Mouse (Mus musculus): Measurements from ENCODE around the gene Kremen2. TPM values are rescaled to one million over a fixed set of nuclear protein-coding genes. Genes with fewer than 3 reads are reported as not detected.
A peak's percentile ranks its signal among the peaks of the same experiment; 100 is the strongest.

The Kremen2 gene
- polyA plus RNA-seq, 1 experiment from 2014 or later = 0.71 TPM

- ATAC-seq (ENCODE audit: low FRiP score, low TSS enrichment) = no peak
- no peak for DNase-seq
- Histone ChIP-seq H3K36me3 (ENCODE audit: control insufficient read depth, insufficient read depth, low read length) (peaks cover 42% of the 10 kb centered on the region), H3K4me2 (ENCODE audit: low read length) (no peak overlapping the region), H3K4me3 (replicated peaks; ENCODE audit: low read depth, low read length) (no peak overlapping the region), H3K9ac (replicated peaks; ENCODE audit: low read length) (no peak overlapping the region), H3K9me3 (ENCODE audit: control insufficient read depth, low read length) (no peaks in the 10 kb centered on the region), H3K27ac (replicated peaks; ENCODE audit: low read depth, low read length) (no peak overlapping the region), H3K4me1 (ENCODE audit: control insufficient read depth, insufficient read depth, low read length) (peaks cover 14% of the 10 kb centered on the region), H3K27me3 (ENCODE audit: control insufficient read depth, insufficient read depth, low read length) (peaks cover 24% of the 10 kb centered on the region)
- 81% methylated on average over 11 of the region's 11 CpGs for WGBS
Measured at GRCm38 (mm10) chr17:23749400-23750191, 4.0 kb upstream of the Kremen2 start.

DNA sequence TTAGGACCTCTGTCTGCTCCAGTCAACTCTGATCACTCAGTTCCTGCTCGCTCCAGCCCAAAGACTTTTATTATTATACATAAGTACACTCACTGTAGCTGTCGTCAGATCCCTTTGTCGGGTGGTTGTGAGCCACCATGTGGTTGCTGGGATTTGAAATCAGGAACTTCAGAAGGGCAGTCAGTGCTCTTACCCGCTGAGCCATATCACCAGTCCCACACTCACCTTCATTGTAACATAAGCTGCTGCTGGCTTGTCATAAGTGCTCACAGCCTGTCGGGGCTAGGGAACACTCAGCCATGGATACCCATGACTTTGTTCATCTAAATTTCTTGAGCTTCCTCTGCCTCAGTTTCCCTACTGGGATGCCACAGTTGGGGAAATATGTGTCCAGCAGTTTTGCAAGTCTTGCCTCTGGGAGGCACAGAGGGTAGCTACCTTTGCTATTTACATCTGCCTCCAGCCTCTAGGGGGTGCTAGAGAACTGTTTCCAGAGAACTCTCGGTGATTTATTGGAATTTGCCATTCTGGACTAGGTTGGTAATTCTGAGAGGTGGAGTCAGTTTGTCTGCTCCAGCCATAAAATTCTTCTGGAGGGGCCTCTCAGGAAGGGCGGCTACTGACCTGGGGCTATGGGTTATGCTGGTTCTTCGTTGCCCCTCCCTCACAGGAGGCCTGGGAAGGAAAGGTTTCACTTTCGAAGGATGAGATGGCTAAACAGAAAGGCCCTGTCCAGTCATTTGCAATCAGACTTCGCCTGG lies 3.2 kb upstream of the Kremen2 start:
- no peaks in the 10 kb centered on the region for H3K9me3 ChIP-seq (ENCODE audit: control insufficient read depth, low read length)
- ATAC-seq (ENCODE audit: low FRiP score, low TSS enrichment) (no peak), DNase-seq (peak; percentile 88)
- H3K4me3 ChIP-seq (replicated peaks; ENCODE audit: low read depth, low read length) = no peak overlapping the region
- no peak overlapping the region for H3K27ac ChIP-seq (replicated peaks; ENCODE audit: low read depth, low read length)
- peaks cover 35% of the 10 kb centered on the region for H3K36me3 ChIP-seq (ENCODE audit: control insufficient read depth, insufficient read depth, low read length)
- H3K4me2 ChIP-seq (ENCODE audit: low read length) = no peak overlapping the region
- H3K4me1 ChIP-seq (ENCODE audit: control insufficient read depth, insufficient read depth, low read length) = peaks cover 15% of the 10 kb centered on the region
- 41% methylated on average over 10 of the region's 10 CpGs for WGBS
- H3K9ac ChIP-seq (replicated peaks; ENCODE audit: low read length) = no peak overlapping the region
- peaks cover 30% of the 10 kb centered on the region for H3K27me3 ChIP-seq (ENCODE audit: control insufficient read depth, insufficient read depth, low read length)

DNA sequence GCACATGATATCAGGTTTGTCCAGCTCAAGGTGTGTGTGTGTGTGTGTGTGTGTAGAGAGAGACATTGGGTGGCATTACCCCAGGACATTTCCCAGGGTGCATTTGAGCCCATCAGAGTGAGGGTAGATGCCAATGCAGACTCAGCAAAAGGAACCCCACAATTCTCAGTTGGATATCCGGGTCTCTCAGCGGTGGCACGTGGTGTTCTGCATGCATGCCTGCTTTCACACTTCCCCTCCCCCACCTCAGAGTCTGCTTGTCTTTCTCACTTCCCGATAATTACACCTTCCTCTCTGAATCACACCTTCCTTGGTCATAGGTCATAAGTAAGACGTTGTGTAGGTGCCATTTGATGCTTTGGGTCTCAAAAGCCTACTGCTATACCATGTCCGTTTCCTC lies 2.4 kb upstream of the Kremen2 start:
- Histone ChIP-seq H3K4me3 (replicated peaks; ENCODE audit: low read depth, low read length) (no peak overlapping the region), H3K4me1 (ENCODE audit: control insufficient read depth, insufficient read depth, low read length) (peaks cover 15% of the 10 kb centered on the region), H3K9me3 (ENCODE audit: control insufficient read depth, low read length) (no peaks in the 10 kb centered on the region), H3K4me2 (ENCODE audit: low read length) (no peak overlapping the region), H3K9ac (replicated peaks; ENCODE audit: low read length) (no peak overlapping the region), H3K36me3 (ENCODE audit: control insufficient read depth, insufficient read depth, low read length) (peaks cover 27% of the 10 kb centered on the region), H3K27ac (replicated peaks; ENCODE audit: low read depth, low read length) (no peak overlapping the region), H3K27me3 (ENCODE audit: control insufficient read depth, insufficient read depth, low read length) (peaks cover 38% of the 10 kb centered on the region)
- WGBS = 49% methylated on average over 6 of the region's 6 CpGs
- ATAC-seq (ENCODE audit: low FRiP score, low TSS enrichment) = no peak
- DNase-seq = no peak

DNA sequence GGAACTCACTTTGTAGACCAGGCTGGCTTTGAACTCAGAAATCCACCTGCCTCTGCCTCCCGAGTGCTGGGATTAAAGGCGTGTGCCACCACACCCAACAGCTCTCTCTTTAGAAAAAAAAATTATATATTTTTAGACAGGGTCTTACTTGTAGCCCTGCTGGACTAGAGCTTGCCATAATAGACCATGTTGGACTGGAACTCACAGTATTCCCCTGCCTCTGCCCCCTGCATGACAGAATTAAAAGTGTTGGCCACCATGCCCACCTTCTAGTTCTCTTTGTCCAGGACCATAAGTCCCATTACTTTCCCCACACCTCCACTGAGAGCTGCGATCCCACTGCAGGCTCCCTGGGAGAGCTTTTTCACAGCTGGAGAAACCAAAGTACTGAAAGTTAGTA lies 1.8 kb upstream of the Kremen2 start:
- ATAC-seq (ENCODE audit: low FRiP score, low TSS enrichment) (no peak), DNase-seq (no peak)
- Histone ChIP-seq H3K9ac (replicated peaks; ENCODE audit: low read length) (no peak overlapping the region), H3K4me3 (replicated peaks; ENCODE audit: low read depth, low read length) (no peak overlapping the region), H3K9me3 (ENCODE audit: control insufficient read depth, low read length) (no peaks in the 10 kb centered on the region), H3K4me1 (ENCODE audit: control insufficient read depth, insufficient read depth, low read length) (peaks cover 15% of the 10 kb centered on the region), H3K36me3 (ENCODE audit: control insufficient read depth, insufficient read depth, low read length) (peaks cover 21% of the 10 kb centered on the region), H3K27me3 (ENCODE audit: control insufficient read depth, insufficient read depth, low read length) (peaks cover 44% of the 10 kb centered on the region), H3K27ac (replicated peaks; ENCODE audit: low read depth, low read length) (no peak overlapping the region), H3K4me2 (ENCODE audit: low read length) (no peak overlapping the region)
- WGBS = 91% methylated on average over 3 of the region's 3 CpGs

DNA sequence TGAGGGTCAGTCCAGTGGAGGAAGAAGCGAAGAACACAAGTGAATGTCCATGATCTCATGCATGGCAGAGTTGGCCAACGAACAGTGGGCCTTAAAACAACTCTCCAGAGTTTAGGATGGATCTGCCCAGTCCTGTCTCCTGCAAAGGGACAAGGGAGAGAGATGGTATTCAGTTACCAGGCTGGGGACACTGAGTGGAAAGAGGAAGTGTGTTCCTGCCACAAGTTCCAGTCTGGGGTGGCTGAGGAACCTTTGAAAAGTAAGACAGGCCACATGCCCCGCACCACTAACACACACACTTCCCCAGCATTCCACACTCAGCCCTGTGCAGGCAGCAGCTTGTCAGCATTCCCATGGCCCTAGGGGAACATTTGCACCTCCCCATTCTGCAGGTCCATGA lies 1.1 kb upstream of the Kremen2 start:
- Histone ChIP-seq H3K27me3 (ENCODE audit: control insufficient read depth, insufficient read depth, low read length) (peaks cover 51% of the 10 kb centered on the region), H3K36me3 (ENCODE audit: control insufficient read depth, insufficient read depth, low read length) (peaks cover 14% of the 10 kb centered on the region), H3K4me2 (ENCODE audit: low read length) (no peak overlapping the region), H3K9ac (replicated peaks; ENCODE audit: low read length) (no peak overlapping the region), H3K9me3 (ENCODE audit: control insufficient read depth, low read length) (no peaks in the 10 kb centered on the region), H3K4me1 (ENCODE audit: control insufficient read depth, insufficient read depth, low read length) (peaks cover 20% of the 10 kb centered on the region), H3K27ac (replicated peaks; ENCODE audit: low read depth, low read length) (no peak overlapping the region), H3K4me3 (replicated peaks; ENCODE audit: low read depth, low read length) (no peak overlapping the region)
- ATAC-seq (ENCODE audit: low FRiP score, low TSS enrichment) = no peak
- WGBS = 85% methylated on average over 3 of the region's 3 CpGs
- DNase-seq = no peak

- Histone ChIP-seq H3K36me3 (ENCODE audit: control insufficient read depth, insufficient read depth, low read length) (peaks cover 10% of the 10 kb centered on the region), H3K27ac (replicated peaks; ENCODE audit: low read depth, low read length) (no peak overlapping the region), H3K9ac (replicated peaks; ENCODE audit: low read length) (no peak overlapping the region; the same call in 1 of the 2 replicates), H3K4me2 (ENCODE audit: low read length) (peak overlapping the region; percentile 79), H3K4me3 (replicated peaks; ENCODE audit: low read depth, low read length) (peak overlapping the region; percentile 40), H3K4me1 (ENCODE audit: control insufficient read depth, insufficient read depth, low read length) (peaks cover 20% of the 10 kb centered on the region), H3K9me3 (ENCODE audit: control insufficient read depth, low read length) (no peaks in the 10 kb centered on the region), H3K27me3 (ENCODE audit: control insufficient read depth, insufficient read depth, low read length) (peaks cover 55% of the 10 kb centered on the region)
- no peak for ATAC-seq (ENCODE audit: low FRiP score, low TSS enrichment)
- 3% methylated on average over 12 of the region's 12 CpGs for WGBS
- DNase-seq = peak; percentile 34
Measured at GRCm38 (mm10) chr17:23746311-23746710, 678 bp upstream of the Kremen2 start.

DNA sequence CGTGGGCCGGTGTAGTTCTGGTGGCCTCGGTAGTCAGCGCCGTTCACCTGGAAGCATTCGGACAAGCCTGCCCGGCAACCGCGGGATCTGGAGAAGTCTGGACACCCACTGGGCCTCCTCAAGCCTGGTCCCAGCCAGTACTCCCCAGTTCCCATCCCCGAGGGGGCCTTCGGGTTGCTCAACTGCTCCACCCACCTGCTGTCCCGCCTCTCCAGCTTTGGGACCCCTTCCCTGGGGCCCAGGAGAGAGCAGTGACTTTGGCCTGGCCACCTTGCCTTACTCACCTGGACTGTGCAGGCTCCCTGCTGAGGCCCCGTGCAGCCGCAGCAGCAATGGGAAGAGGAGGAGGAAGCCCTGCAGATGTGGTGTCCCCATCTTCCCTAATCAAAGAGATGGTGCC lies 982 bp downstream of the Kremen2 start:
- Histone ChIP-seq H3K27me3 (ENCODE audit: control insufficient read depth, insufficient read depth, low read length) (peaks cover 57% of the 10 kb centered on the region), H3K4me2 (ENCODE audit: low read length) (peak overlapping the region; percentile 79), H3K4me1 (ENCODE audit: control insufficient read depth, insufficient read depth, low read length) (peaks cover 24% of the 10 kb centered on the region), H3K4me3 (replicated peaks; ENCODE audit: low read depth, low read length) (peak overlapping the region; percentile 40; the same call in 1 of the 2 replicates), H3K9me3 (ENCODE audit: control insufficient read depth, low read length) (no peaks in the 10 kb centered on the region), H3K27ac (replicated peaks; ENCODE audit: low read depth, low read length) (no peak overlapping the region), H3K9ac (replicated peaks; ENCODE audit: low read length) (no peak overlapping the region), H3K36me3 (ENCODE audit: control insufficient read depth, insufficient read depth, low read length) (no peaks in the 10 kb centered on the region)
- no peak for DNase-seq
- WGBS = 2% methylated on average over 14 of the region's 14 CpGs
- no peak for ATAC-seq (ENCODE audit: low FRiP score, low TSS enrichment)

GRCm38 (mm10) chr17:23744076-23744475 lies 1.6 kb downstream of the Kremen2 start:
- ATAC-seq (ENCODE audit: low FRiP score, low TSS enrichment) (no peak), DNase-seq (no peak)
- H3K4me3 ChIP-seq (replicated peaks; ENCODE audit: low read depth, low read length) = no peak overlapping the region
- no peaks in the 10 kb centered on the region for H3K9me3 ChIP-seq (ENCODE audit: control insufficient read depth, low read length)
- no peak overlapping the region for H3K27ac ChIP-seq (replicated peaks; ENCODE audit: low read depth, low read length)
- 16% methylated on average over 8 of the region's 8 CpGs for WGBS
- no peak overlapping the region for H3K4me2 ChIP-seq (ENCODE audit: low read length)
- peaks cover 26% of the 10 kb centered on the region for H3K4me1 ChIP-seq (ENCODE audit: control insufficient read depth, insufficient read depth, low read length)
- H3K36me3 ChIP-seq (ENCODE audit: control insufficient read depth, insufficient read depth, low read length) = no peaks in the 10 kb centered on the region
- peaks cover 57% of the 10 kb centered on the region for H3K27me3 ChIP-seq (ENCODE audit: control insufficient read depth, insufficient read depth, low read length)
- H3K9ac ChIP-seq (replicated peaks; ENCODE audit: low read length) = no peak overlapping the region

Measured in midbrain, embryonic 14.5 days (tissue).